Mouse (Mus musculus): Measurements from ENCODE around the gene Olfr513. TPM values are rescaled to one million over a fixed set of nuclear protein-coding genes. Genes with fewer than 3 reads are reported as not detected.

Gene Olfr513
- not detected for total RNA-seq (2021)
- long read RNA-seq, experiment 1 = 0 reads
- long read RNA-seq, experiment 2 = 0 reads

DNA sequence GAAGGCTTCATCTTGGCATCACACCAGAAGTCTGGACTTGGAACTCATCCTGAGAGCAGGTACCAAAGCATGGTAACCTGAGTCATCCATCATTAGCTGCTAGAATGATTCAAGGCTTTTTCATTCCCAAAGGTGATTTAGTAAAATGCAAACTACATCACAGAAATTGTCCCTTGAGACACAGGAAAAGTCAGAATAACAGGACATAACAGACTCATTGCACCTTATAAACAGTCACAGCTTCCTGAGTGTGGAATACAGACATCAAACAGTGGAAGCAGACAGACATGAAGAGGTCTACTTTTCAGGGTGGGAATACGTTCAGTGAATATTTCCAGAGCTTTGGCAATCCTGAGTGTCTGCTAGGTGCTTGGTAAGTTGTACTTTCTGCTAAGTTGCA, at the start of gene Olfr513:
Olfr513 (plus strand) TSS at position 301 of the 400 bp plus-strand sequence.
- Histone ChIP-seq H3K4me3 (no peak within 1 kb of the TSS), H3K27ac (no peak within 1 kb of the TSS)
- intact Hi-C loops (cut with DNase I) = no loop called here
- no peak for TF ChIP-seq CTCF (IDR thresholded peaks at IDR 0.05)
- DNase-seq = no peak

DNA sequence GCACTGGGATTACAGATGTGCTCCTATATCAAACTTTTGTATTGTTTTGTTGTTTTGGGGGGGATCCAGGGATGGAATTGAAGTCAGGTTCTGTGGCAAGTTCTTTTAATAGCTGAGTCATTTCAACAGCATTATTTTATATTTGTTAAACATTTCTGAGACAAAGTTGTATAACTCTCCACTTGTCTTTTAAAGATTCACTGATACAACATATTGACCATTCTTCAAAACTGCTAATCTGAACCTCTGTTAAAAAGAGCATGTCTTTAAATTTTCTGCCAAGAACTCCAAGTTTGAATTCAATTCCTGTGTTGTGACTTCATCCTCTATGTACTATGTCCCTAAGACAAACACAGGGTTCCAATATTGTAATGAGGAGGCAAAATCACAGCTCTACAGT, 37.8 kb upstream of the Olfr513 start, which contains the start of gene Olfr512:
Olfr512 (plus strand) TSS at position 301 of the 400 bp plus-strand sequence.
- no peak for DNase-seq
- TF ChIP-seq CTCF (IDR thresholded peaks at IDR 0.05) = no peak
- intact Hi-C loops (cut with DNase I) = no loop called here
- H3K4me3 ChIP-seq = no peak within 1 kb of the TSS
- no peak within 1 kb of the TSS for H3K27ac ChIP-seq

DNA sequence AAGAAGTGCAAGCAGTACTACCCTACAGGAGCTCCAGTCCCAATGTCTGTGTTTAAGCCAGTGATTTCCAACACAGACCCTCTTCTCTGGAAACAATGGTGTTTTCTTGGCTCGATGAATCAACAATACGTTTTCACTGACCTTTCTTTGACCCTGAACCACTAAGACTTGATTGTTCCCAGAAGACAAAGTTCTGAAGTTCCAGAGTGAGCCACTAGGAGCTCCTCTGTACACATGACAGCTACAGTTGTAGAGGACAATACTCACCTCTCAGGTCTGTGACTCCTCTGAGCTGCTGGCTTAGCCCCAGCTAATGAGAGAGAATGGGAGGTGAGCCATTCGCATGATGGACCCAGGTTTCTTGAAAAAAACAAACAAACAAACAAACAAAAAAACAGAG, 9.6 kb downstream of the Olfr513 start:
- no peak overlapping the region for H3K27ac ChIP-seq
- no peak overlapping the region for H3K4me3 ChIP-seq
- DNase-seq = no peak
- no peak for TF ChIP-seq CTCF (IDR thresholded peaks at IDR 0.05)
- intact Hi-C loops (cut with DNase I) = no loop called here

DNA sequence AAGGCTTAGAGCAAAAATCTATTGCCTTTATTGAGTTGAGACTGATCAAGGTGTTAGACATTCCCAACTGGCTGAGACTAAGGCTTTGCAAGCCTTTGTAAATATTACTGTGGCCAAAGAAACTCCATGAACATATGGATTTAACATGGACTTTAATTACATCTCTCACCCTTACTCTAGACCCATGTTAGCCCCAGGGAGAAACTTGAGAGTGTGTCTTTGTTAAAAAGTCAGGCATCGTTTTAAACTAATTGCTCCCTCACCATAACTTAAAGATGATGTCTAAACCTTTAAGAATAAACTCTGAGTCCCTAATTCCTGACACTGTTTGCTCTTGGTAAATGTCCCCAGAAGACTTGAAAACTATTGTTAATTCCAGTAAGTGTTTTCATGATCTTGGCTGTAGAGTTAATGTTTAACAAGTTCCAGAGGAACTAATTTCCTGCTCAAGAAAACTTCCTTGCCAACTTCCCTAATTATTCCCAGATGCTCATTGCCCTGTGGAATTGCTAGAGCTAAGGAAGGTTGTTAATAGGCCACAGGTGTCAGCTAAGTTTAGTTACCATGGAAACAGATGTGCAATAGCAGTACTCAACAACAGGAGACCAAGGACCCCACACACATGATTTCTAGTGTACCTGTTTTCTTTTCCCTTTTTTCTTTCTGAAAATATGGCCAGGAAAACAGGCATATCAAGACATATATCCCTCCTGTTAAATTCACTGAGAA, 46.6 kb downstream of the Olfr513 start:
- TF ChIP-seq CTCF (IDR thresholded peaks at IDR 0.05) = no peak
- intact Hi-C loops (cut with DNase I) = no loop called here
- Histone ChIP-seq H3K4me3 (no peak overlapping the region), H3K27ac (0 out of 2 replicates have a peak overlapping the region, but pooled peaks have one; percentile 12)
- DNase-seq = no peak

Other genes starting within 250 kb of the Olfr513 start
- gene Olfr502, start 225.9 kb upstream of the Olfr513 start, total RNA-seq (2021) = not detected
- not detected for gene Olfr503, start 206.4 kb upstream of the Olfr513 start, total RNA-seq (2021)
- not detected for gene Olfr504, start 185.2 kb upstream of the Olfr513 start, total RNA-seq (2021)
- not detected for gene Olfr506, start 140.2 kb upstream of the Olfr513 start, total RNA-seq (2021)
- gene Olfr507, start 129.2 kb upstream of the Olfr513 start, total RNA-seq (2021) = not detected
- not detected for gene Olfr508, start 121.0 kb upstream of the Olfr513 start, total RNA-seq (2021)
- gene Olfr509, start 99.1 kb upstream of the Olfr513 start, total RNA-seq (2021) = not detected
- not detected for gene Olfr510, start 84.6 kb upstream of the Olfr513 start, total RNA-seq (2021)
- not detected for gene Olfr512, start 37.7 kb upstream of the Olfr513 start, total RNA-seq (2021)
- not detected for gene Olfr514, start 75.0 kb downstream of the Olfr513 start, total RNA-seq (2021)
- not detected for gene Olfr516, start 99.6 kb downstream of the Olfr513 start, total RNA-seq (2021)
- not detected for gene Olfr517, start 121.4 kb downstream of the Olfr513 start, total RNA-seq (2021)
- not detected for gene Olfr518, start 134.0 kb downstream of the Olfr513 start, total RNA-seq (2021)
- not detected for gene Olfr519, start 143.4 kb downstream of the Olfr513 start, total RNA-seq (2021)
- gene Nlrp10, start 179.2 kb downstream of the Olfr513 start, total RNA-seq (2021) = 1 to 10 TPM; 2.3 to 2.5 TPM
- 100 to 1,000 TPM; 122 to 125 TPM for gene Eif3f, start 183.4 kb downstream of the Olfr513 start, total RNA-seq (2021)
- under 1 TPM; 0.41 to 0.67 TPM for gene Tub, start 199.4 kb downstream of the Olfr513 start, total RNA-seq (2021)

Measured in gastrocnemius, adult 2 months (tissue).